Mouse (Mus musculus) neural tube, embryonic 10.5 days (tissue): ENCODE measurements around the gene Slc7a11.

ENCODE experiments used
- DNase-seq: peaks from one replicate; pipeline ENCODE4 v3.0.0-alpha.2; 2017; ENCODE audit warnings: low spot score; ENCODE audit errors: extremely low spot score

Slc7a11 gene

GRCm38 (mm10) chr3:50186369-50186768 lies 257.0 kb downstream of the Slc7a11 start:
- no peak for DNase-seq

GRCm38 (mm10) chr3:50185879-50186278 lies 257.5 kb downstream of the Slc7a11 start:
- no peak for DNase-seq

- DNase-seq: no peak
These were observed 282.7 kb downstream of the Slc7a11 start for GRCm38 (mm10) chr3:50160756-50161155.

- DNase-seq: no peak
These were observed 299.3 kb downstream of the Slc7a11 start for GRCm38 (mm10) chr3:50144144-50144543.

GRCm38 (mm10) chr3:50138319-50138718 lies 305.1 kb downstream of the Slc7a11 start:
- no peak for DNase-seq

- DNase-seq: no peak
These were observed 311.2 kb downstream of the Slc7a11 start for GRCm38 (mm10) chr3:50132204-50132603.

- DNase-seq: no peak
These were observed 313.1 kb downstream of the Slc7a11 start for GRCm38 (mm10) chr3:50130319-50130718.

GRCm38 (mm10) chr3:50121001-50121400 lies 322.4 kb downstream of the Slc7a11 start:
- DNase-seq: no peak

- no peak for DNase-seq
These were observed 327.1 kb downstream of the Slc7a11 start for GRCm38 (mm10) chr3:50116266-50116665.

- no peak for DNase-seq
These were observed 337.9 kb downstream of the Slc7a11 start for GRCm38 (mm10) chr3:50105509-50105908.

- no peak for DNase-seq
These were observed 348.9 kb downstream of the Slc7a11 start for GRCm38 (mm10) chr3:50094404-50095092.

- DNase-seq: peak; percentile 68
These were observed 366.4 kb downstream of the Slc7a11 start for GRCm38 (mm10) chr3:50076979-50077378.

GRCm38 (mm10) chr3:50063396-50063795 lies 380.0 kb downstream of the Slc7a11 start:
- no peak for DNase-seq

- DNase-seq: no peak
These were observed 398.7 kb downstream of the Slc7a11 start for GRCm38 (mm10) chr3:50044666-50045065.

- DNase-seq: no peak
These were observed 399.3 kb downstream of the Slc7a11 start for GRCm38 (mm10) chr3:50044160-50044559.

GRCm38 (mm10) chr3:50041141-50041540 lies 402.3 kb downstream of the Slc7a11 start:
- no peak for DNase-seq

GRCm38 (mm10) chr3:50035875-50036528 lies 407.4 kb downstream of the Slc7a11 start:
- DNase-seq: no peak

- DNase-seq: no peak
These were observed 410.1 kb downstream of the Slc7a11 start for GRCm38 (mm10) chr3:50033325-50033724.

GRCm38 (mm10) chr3:50026039-50026438 lies 417.4 kb downstream of the Slc7a11 start:
- no peak for DNase-seq

GRCm38 (mm10) chr3:50014396-50014795 lies 429.0 kb downstream of the Slc7a11 start:
- no peak for DNase-seq

- no peak for DNase-seq
These were observed 431.4 kb downstream of the Slc7a11 start for GRCm38 (mm10) chr3:50012012-50012411.

- no peak for DNase-seq
These were observed 439.3 kb downstream of the Slc7a11 start for GRCm38 (mm10) chr3:50003970-50004683.
